Mouse (Mus musculus) right cerebral cortex, postnatal 10 days (tissue): Measurements from ENCODE around the gene Dmkn.

Experiments
- DNase-seq, 2 experiments: peaks; one replicate each; pipeline ENCODE4 v3.0.0; 2021; ENCODE audit warnings: low spot score in 2 of 2

Gene Dmkn

DNA sequence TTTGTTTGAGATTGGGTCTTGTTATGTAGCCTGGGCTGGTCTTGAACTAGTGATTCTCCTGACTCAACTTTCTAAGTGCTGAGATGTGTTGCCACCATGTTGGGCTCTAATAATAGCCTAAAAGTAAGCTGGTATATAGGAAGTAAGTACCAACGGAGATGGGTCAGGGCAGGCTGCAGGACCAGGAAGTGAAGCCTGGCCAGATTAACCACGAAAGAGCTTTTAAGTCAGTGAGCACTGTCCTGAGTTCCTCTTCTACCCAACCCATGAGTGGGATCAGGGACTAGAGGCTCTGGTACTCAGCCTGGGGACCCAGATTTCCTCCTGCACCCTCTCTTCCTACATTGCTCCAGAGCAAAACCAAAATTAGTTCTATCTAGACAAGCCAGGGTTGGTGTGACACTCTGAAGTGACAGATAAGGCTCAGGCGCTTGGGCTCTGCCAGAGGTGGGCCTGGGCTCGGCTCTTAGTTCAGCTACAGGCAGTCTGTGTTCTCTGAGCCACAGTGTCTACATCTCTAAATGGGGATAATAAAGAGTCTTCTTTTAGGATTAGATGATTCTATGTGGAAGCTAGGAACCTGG, 1.7 kb upstream of the Dmkn start:
- no peak for DNase-seq

DNA sequence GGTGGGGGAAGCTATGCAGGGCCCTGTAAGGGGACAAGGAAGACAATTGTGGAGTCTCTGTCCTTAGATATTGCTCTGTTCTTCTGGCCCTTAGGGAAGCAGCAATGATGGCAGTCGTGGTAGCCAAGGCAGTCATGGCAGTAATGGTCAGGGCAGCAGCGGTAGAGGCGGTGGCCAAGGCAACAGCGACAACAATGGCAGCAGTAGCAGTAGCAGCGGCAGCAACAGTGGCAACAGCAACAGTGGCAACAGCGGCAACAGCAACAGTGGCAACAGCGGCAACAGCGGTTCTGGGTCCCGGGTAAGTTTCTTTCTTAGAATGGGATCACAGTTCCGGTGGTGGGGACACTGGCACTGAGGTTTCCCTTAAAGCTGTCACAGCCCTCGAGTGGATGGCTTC, 1.6 kb downstream of the Dmkn start:
- DNase-seq: no peak

DNA sequence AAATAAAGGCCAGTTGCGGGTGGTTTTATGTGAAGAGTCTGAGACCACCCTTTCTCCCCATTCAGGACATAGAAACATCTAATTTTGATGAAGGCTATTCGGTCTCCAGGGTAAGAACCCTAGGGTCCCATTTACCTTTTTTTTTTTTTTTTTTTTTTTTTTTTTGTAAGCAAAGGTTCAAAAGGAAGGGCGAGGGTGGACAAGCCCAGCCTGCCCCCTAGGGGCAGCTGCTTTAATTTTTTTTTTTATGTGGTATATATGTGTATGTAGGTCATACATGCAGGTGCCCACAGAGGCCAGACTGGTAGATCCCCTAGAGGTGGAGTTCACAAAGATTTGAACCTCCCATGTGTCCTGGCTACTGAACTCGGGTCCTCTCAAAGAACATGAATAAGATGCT, 2.9 kb downstream of the Dmkn start:
- no peak for DNase-seq

DNA sequence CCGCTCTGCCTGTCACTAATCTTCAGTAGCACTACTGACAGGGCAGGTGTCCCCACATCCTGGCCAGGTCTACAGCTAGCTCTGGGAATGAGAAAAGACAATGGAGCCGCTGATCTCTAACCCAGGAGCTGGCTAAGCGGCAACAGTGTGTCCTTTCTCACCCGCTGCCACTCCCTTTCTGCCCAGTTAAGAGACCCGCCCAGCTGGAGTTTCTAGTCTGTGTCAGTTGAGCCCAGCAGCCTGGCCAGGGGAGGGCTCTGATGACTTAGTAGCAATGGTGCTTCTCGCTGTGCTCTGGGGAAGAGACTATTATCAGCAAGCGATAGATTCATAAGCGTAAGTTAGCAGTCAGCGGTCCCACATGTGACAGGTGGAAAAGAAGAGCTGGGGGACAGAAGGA, 5.7 kb downstream of the Dmkn start:
- no peak for DNase-seq

DNA sequence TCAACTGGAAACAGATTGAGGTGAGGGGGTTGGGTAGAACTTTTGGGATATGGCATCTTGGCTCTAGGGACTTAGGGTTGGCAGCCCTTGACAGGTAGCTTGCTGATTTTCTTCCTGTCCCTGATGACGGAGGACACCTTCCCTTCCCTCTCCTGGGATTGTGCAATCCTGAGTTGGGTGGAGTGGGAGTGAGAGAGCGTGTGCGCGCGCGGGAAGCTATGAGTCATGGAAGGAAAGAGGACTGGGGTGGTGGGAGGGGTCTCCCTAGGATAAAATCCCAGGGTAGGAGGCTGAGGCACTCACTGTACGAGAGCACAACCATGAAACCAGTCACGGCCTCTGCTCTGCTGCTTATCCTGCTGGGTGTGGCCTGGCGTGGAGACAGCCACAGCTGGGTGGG, 12.5 kb downstream of the Dmkn start:
- no peak for DNase-seq

DNA sequence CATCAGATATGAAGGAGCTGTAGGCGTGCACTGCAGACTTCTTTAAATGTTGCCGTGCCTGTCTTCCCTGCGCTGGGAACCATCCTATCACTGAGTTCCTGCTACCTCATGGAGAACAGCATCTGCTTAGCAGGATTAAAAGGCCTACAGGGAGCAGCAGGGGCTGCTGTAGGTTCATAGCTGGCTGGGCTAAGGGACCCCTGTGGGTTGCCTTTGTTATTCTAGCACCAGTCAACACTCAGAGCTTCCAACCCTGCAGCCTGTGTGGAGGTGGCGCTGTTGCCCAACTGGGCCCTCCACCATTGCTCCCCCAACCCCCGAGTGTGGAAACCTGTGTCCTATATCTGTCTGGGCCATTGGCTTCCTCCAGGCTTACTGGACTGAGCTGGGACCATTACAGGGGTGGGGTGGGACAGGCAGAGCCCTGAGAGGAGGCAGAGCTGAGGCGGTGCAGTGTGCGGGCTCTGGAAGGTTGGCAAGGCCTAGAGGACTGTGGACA, 13.6 kb downstream of the Dmkn start:
- DNase-seq: no peak

DNA sequence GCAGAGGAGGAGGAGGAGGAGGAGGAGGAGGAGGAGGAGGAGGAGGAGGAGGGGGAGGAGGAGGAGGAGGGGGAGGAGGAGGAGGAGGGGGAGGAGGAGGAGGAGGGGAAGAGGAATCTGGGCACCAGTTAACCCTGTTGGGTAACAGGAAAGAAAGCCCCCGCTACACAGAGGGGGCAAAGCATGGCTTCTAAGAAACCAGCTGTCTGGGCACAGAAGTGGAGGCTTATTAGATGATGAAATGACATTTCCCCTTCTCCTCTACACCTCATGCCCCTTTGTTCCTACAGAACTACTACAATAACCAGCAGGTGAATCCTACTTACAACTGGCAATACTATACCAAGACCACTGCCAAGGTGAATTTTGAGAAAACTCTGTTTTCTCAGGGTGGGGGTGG, 14.4 kb downstream of the Dmkn start:
- DNase-seq: no peak

DNA sequence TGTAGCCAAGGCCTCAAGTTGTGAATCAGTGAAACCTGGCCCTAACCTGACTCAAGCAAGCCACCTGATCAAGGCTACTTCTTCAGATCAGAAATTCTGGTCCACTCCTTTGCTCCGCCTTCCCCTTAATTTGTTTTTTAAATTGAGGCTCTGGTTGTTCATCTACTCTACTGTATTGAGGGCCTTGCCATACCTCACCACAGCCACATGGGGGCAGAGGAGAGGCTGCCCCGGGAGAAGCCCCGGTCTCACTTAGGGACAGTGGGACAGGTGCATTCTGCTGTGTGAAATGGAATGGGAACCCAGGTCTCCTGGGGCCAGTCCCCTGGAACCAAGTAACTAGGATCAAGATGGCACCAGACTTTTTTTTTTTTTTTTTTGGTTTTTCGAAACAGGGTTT, 18.2 kb downstream of the Dmkn start:
- no peak for DNase-seq

DNA sequence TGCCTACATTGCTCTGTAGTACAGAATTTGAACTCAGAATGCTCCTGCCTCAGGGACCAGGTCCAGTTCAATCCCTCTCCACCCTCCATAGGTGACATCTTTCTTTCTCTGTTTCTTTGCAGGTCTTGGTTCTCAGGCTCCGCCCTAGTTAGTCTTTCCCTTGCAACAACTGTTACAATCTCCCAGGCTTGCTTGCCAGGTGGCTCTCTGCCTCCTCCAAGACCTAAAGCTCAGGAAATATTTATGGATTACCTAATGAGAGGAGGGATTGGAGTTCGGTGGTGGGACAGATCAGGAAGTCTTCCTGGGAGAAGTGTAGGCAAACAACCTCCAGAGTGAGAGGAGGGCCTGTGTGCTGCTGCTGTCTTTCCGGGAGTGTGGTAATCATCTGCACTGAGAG, 19.1 kb downstream of the Dmkn start:
- DNase-seq: no peak

DNA sequence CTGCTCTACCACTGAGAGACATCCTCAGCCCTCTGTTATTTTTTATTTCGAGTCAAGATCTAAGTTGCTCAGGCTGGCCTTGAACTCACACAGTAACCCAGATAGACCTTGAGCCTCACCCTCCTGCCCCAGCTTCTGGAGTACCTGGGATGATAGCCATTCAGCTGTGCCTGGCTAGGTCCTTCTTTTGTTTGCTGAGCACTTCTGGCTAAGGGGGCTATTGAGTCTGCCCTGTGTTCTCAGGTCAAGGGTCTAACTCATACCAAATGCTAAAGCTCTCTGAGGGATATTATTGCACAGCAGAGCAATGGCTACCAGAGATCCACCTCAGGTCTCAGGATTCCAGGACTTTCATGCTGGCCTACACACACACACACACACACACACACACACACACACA, 21.6 kb downstream of the Dmkn start:
- no peak for DNase-seq

DNA sequence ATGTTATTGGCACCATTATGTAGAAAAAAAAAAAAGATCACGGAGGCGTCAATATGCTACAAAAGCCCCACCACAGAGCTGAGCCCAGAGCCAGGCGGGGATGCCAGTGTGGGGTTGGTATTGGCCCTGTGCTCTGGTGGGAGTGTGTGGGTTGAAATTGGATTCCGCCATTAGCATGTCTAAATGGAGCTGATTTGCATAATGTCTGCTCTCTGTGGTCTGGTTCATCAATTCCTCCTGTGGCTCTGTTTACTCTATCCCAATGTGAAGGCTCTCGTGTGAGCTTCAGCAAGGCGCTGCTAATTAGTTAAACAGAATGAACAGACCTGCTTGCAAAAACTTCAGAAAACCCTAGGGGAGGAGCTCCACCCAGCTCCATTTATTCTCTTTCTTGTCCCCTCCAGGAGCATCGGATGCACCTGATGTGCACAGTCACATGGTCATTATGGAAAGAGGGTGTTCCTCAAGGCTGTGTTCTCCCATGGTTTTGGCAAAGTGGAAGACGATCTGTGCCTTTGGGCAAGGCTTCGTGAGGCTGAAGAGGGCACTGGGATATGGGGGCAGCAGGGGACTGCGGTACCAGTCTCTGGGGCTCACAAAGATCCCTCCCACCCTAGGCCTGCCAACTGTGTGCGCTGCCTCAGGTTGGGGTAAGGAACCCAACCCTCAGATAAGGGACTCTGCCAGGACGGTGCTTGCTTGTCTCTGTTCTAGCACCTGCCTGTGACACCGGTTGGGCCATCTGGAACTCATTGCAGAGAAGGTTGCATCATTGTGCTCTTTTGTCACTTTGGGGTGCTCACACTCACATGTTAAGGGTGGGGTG, 22.4 kb downstream of the Dmkn start:
- peak; percentile 61 to 65 for DNase-seq

DNA sequence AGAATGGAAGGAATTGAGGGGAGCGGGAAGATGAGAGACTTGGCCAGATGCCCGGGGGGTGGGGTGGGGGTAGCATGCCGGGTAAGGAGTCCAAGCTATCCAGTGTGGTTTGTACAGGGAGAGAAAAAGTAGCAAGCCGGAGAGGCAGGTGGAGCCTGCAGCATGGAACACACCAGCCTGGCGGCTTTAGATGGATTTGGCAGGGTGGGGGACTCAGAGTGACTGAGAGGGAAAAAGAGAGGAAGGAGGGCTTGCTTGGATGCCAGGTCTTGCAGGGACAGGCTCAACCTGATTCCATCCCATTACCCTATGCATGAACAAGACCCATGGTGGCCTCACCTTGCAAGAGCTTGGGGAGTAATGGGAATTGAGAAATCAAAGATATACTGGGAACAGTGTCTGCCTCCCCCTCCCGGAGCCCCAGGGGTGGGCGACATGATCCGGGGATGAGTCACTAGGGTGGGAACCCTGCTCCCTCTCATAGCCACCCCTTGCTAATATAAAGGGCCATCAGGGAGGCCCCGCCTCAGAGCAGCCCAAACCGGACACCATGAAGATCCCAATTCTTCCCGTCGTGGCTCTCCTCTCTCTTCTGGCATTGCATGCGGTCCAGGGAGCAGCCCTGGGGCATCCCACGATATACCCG, 23.9 kb downstream of the Dmkn start, which contains the start of gene Krtdap:
Gene Krtdap (plus strand): TSS at position 520 of the 646 bp plus-strand sequence.
- DNase-seq: no peak

DNA sequence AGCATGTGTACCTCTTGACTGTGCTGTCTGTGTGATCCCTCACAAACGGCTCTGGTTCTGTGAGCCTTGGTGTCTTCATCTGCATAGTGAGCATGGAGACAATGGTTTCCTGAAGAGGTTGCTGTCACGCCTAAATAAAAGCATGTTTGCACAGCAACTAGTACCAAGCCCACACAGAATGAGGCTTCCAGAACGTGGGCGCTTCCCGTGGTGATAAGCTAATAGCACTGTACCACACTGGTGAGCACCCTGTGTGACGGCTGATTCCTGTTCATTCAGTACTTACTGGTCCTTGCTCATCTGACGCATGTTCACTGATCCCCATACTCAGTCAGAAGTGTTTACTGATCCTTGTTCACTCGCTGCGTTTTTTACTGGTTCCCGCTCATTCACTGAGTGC, 26.6 kb downstream of the Dmkn start:
- DNase-seq: no peak

DNA sequence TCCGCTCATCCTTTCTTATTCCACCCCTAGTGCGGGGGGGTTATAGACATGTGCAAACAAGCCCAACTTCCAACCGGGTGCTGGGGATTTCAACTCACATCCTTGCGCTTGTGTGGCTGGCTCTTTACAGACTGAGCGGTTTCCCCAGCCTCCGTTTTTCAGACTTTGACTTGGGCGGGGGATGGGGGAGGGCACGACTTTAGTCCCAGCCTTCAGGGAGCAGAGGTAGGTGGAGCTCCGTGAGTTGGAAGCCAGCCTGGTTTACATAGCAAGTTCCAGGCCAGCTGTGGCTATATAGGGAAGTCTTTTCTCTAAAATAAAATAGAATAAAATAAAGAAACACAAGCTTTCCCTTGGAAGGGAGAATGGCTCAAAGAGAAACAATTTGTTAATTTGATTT, 28.4 kb downstream of the Dmkn start:
- DNase-seq: no peak

DNA sequence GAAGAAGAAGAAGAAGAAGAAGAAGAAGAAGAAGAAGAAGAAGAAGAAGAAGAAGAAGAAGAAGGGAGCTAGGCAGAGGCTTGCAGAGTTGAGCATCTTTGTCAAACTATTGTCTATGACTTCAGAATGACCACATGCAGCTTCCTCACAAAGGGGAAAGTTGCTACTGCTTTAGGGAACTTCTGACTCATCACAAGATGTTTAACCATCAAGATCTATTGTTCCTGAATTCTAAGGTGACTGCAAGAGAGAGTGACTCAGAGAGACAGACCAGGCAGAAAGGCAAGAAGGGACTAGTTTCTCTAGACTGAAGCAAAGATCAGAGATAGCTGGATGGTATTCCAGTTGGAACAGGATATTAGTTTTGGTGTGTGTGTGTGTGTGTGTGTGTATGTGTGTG, 31.4 kb downstream of the Dmkn start:
- no peak for DNase-seq

DNA sequence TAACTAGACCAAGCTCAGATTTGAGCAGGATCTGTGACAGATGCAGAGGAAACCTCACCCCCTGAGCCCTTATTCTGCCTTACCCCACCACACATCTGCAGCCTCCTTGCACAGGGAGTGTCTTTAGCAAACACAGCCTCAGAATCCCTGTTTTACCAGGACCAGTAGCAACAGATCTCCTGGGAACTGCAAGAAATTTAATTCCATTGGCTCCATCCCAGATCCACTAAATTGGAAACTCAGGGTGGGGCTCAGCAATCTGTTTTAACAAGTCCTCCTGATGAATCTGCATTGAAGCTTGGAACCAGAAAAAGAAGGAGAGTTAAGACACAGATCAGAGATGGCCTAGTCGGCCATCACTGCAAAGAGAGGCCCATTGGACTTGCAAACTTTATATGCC, 33.2 kb downstream of the Dmkn start:
- DNase-seq: peak in 1 of 2 experiments; percentile 69

DNA sequence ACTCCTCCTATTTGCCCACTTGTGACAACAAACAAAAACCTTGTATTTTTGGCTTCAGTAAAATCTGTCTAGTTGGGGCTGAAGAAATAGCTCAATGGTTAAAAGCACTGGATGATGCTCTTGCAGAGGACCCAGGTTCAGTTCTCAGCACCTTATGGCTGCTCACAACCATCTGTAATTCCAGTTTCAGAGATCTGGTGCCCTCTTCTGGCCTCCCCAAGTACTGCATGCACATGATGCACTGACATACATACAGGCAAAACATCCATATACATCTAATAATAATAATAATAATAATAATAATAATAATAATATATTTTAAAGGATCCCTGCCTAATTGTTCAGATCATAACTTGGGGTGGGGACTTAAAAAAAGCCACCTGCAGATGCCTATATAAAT, 37.1 kb downstream of the Dmkn start:
- DNase-seq: no peak

DNA sequence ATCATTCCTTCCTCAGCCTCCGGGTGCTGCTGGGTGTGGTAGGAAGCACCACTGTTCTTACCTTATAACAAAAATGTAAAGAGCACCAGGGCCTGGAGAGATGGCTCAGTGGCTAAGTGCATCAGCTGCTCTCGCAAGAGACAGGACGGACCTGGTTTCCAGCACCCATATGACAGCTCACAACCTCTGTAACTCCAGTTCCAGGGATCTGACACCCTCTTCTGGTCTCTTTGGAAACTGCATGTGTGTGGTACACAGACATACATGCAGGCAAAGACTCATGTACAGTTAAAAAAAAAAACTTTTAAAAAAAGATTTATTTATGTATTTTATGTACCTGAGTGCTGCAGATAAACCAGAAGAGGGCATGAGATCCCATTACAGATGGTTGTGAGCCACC, 39.7 kb downstream of the Dmkn start:
- no peak for DNase-seq

DNA sequence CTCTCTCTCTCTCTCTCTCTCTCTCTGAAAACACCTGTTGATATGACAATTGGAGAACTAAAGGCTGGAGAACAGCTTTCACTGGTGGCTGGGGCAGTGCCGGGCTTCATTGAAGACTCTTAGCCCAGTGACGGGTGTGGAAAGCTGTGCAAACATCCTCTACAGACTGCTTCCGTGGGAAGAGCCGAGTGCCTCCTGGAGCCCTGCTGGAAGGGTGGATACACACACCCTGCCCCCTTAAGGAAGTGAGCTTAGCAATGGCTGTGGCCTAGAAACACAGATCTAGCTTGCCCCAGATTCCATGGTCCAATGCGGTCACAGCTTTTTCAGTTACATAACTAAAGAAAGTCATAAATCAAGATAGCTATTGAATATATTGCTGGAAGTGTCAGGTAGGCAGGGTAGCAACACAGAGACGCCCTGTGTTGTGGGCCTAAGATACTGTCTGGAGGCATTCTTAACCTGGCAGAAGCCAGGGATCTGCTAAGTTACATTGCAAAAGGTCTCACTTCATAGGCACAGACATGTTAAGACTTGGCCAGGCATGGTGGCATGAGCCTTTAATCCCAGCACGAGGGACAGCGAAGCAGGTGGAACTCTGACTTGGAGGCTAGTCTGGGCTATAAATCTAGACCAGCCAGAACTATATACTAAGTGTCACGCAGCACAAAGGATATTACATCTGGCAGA, 40.6 kb downstream of the Dmkn start:
- DNase-seq: no peak

DNA sequence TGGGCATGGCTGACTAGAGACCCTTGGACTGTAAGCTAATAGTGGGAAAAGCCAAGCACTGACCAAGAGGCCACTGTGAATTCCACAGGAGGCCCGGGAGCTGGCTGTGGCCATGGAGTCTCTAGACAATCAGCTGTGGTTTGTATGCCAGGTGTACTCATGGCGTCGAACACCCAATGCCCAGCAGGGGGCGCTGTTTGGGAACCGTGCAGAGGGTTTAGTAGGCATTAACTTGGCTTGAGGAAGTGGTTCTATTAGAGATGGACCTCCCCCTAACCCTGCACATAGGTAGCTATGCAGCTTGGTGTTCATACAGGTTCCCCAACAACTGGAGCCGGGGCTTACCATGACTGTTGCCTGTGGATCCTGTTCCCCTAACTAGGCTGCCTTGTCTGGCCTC, 42.4 kb downstream of the Dmkn start:
- DNase-seq: no peak

DNA sequence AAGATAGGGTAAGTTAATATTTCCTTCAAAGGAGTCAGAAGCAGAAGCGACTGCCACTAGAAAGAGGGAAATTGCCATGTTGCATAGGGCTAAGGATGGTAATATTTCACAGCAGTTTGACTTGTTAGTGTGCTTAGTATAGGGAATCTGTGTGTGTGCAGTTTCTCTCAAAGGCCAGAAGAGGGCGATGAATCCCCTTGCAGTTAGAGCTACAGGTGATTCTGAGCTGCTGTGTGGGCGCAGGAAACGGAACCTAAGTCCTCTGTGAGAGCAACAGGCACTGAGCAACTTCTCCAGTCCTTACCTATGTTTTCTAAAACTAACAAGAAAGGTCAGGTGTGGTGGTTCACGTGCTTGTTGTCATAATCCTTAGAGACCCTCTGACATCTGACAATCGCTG, 46.8 kb downstream of the Dmkn start:
- no peak for DNase-seq

DNA sequence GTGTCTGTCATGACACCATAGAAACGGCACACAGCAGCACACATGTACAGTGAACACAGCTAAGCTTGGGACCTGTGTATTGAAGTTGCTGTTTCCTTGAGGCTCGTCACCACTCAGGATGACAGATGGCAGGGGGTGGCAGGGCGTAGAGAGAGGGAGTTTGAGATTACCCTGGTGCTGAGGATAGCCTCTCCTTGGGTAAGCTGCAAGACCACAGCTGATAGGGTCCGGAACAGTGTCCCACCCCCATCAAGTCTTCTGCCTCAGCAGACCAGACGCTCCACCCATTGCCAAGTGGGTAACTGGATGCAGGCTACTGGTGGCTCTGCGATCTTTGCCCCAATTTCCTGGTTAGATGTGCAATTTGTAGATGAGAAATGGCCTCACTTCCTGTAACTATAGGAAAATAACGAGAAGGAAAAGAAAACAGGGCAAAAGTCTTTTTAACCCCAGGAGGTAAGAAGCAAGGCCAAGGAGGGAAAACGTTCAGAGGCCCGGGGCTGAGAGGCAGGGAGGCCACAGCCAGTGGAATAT, 48.3 kb downstream of the Dmkn start:
- DNase-seq: no peak
